Mouse (Mus musculus) liver, adult (tissue): ENCODE data around the gene Klhl5.
A peak's percentile ranks its signal among the peaks of the same experiment; 100 is the strongest.

ENCODE experiments used
- GATA4 ChIP-seq: IDR thresholded peaks from 2 replicates; pipeline ENCODE4 v1.6.1; 2014; ENCODE audit warnings: mild to moderate bottlenecking, low read length; ENCODE audit not compliant: insufficient replicate concordance

Klhl5 gene

DNA sequence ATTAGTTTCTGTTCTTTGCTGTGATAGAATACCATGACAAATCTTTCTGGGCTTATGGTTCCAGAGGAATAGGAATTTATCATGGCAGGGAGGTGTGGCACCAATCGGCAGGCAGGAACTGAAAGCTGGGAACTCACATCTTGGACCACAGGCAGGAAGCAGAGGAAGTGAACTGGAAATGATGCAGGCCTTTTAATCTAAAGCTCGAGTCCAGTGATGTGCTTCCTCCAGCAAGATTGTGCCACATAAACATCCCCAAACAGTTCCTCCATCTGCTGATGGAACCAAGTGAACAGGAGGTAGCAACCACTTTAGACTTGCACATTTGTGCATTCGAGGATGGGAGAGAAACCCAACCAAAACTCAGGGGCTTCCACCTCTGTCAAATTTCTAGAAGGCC is 12.6 kb downstream of the Klhl5 start:
- peak; percentile 96 for TF ChIP-seq GATA4

- no peak for TF ChIP-seq GATA4
Observed at GRCm38 (mm10) chr5:65122616-65123015, 15.3 kb downstream of the Klhl5 start.

- TF ChIP-seq GATA4: no peak
Observed at GRCm38 (mm10) chr5:65126137-65126536, 18.8 kb downstream of the Klhl5 start.

- TF ChIP-seq GATA4: no peak
Observed at GRCm38 (mm10) chr5:65128481-65128880, 21.1 kb downstream of the Klhl5 start.

DNA sequence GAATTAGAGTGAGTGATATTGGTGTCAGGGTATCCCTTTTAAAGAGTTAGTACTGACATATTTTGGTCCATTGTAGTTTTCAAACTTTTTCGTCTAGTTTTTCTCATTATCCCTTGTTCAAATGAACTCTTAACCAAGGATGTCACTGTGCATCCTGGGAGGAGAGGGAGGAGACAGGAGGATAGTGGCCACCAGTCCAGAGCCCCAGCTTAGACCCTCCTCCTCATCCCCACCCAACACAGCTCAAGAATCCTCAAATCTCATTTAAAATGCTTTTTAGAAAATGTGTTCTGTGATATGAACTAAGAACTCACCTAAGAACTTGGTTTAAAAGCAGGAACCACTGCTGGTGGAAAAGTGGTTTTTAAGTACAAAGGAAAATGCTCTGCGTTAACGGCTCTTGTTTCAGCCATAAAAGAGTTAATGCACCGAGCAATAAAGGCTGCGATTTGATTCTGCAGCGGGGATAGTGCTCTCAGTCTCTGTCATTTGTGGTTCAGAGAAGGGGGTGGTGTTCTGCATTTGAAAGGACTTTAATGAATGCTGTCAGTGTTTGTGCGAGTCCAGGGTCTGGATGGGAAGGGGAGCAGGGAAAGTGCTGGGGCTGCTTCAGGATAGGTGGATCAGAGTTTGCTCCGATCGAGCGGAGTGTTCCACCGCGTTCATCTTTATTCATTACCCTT is 23.3 kb downstream of the Klhl5 start:
- no peak for TF ChIP-seq GATA4

DNA sequence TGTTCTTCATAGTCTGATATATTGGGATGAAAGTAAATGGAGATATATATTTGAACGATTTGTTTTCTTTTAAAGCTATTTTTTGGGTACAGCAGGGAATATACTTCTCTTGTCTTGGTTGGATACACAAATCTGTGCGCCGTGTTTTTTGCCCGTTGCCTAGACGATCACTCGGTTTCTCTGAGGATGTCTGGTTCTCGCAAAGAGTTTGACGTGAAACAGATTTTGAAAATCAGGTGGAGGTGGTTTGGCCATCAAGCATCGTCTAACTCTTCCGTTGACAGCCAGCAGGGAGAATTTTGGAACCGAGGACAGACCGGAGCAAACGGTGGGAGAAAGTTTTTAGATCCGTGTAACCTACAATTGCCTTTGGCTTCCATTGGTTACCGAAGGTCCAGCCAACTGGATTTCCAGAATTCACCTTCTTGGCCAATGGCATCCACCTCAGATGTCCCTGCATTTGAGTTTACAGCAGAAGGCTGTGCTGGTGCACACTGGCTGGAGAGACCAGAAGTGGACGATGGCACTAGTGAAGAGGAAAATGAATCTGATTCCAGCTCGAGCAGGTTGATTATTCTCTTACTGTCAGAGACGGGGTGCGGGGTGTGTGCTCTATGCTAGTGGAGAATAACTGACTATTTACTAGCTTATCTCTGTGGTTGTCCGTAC is 24.0 kb downstream of the Klhl5 start:
- TF ChIP-seq GATA4: no peak

- TF ChIP-seq GATA4: no peak
Observed at GRCm38 (mm10) chr5:65136159-65136558, 28.8 kb downstream of the Klhl5 start.

DNA sequence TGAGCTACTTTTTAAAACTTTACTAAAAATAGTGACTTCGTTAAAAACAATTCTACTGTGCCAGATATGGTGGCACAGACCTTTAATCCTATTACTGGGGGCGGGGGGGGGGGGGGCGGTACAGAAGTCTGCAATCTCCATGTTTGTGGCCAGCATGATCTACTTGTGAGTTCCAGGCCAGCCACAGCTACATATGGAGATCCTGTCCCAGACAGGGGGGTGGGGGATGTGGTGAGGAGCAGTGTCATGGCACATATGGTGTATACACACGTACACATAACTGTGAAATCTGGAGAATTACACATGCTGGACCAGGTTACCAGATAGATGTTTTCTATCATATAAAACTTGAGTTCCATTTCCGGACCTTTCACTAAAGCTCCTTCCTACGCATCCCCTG is 29.7 kb downstream of the Klhl5 start:
- TF ChIP-seq GATA4: no peak

DNA sequence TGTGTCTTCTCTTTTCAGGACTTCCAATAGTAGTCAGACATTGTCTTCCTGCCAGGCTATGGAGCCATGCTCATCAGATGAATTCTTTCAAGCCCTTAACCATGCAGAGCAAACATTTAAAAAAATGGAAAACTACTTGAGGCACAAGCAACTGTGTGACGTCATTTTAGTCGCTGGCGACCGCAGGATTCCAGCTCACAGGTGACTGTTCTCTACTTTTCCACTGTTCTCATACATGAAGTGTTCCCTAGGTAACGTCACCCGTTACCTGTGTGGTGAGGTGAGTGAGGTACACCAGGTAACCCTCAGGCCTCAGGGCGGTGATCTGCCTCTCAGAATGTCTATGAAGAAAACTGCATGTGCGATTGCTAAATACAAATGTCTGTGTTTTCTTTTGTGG is 33.9 kb downstream of the Klhl5 start:
- TF ChIP-seq GATA4: no peak

DNA sequence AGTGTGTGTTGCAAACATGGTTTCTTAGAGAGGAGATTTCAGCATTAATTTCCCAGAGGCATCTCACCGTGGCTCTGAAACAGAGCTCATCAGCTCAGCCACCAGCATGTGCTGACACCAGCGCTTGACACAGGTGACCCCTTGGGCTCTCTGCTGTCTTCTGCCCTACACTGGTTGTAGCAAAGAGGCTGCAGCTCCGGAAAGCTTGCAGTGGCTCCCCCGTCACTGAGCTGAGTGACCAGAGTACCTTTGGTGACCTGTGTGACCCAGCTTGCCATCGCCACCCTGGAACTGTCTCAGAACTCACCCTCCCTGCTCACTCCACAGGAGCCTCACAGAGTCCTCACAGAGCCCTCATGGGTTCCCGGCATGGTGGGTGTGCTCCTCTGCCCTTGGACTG is 34.9 kb downstream of the Klhl5 start:
- no peak for TF ChIP-seq GATA4

DNA sequence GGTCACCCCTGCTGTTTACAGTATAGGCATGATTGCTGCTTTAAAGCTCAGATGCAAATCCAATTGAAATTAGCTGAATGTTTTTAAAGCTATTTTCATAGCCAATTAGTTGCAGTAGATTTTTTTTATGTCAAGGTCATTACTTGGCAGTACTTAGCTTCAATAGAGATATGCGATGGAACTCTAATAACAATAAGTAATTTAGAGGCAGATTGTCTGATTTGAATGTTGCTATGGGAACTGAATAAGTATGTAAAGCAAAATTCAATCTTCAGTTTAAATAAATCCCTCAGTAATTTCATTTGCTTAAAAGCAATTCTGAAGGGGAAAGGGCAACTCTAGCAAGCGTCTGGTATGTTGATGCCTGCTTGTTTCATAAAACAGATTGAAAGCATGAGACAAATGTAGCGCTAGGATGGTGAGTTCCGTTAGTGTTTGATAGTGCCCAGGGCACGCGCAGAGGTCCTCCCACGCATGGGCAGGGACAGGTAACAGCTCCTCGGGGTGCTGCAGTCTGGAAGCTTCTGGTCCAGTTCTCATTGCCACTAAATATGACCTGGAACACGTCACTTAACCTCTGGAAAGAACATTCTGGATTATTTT is 38.3 kb downstream of the Klhl5 start:
- TF ChIP-seq GATA4: no peak

GRCm38 (mm10) chr5:65146749-65147148 is 39.4 kb downstream of the Klhl5 start:
- TF ChIP-seq GATA4: no peak

DNA sequence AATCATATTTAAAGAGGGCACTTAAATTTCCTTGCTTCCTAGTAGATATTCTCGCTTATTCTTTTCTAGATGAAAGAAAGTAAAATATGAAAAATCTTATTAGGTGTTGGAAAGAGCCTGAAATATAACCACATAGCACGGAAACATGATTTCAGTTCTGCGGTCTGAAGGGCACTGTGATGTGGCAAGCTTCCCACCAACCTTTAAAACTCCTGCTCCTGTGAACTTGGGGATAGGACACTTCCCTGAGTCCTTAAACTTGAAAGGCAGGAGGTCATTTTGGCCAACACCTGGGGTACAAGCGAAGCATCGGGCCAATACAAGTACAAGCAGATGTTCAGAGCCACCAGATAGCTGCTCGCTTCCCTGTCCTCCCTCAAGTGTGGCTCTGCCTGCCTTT is 42.4 kb downstream of the Klhl5 start:
- TF ChIP-seq GATA4: no peak

- no peak for TF ChIP-seq GATA4
Observed at GRCm38 (mm10) chr5:65150376-65150955, 43.1 kb downstream of the Klhl5 start.

- no peak for TF ChIP-seq GATA4
Observed at GRCm38 (mm10) chr5:65151276-65151675, 43.9 kb downstream of the Klhl5 start.

DNA sequence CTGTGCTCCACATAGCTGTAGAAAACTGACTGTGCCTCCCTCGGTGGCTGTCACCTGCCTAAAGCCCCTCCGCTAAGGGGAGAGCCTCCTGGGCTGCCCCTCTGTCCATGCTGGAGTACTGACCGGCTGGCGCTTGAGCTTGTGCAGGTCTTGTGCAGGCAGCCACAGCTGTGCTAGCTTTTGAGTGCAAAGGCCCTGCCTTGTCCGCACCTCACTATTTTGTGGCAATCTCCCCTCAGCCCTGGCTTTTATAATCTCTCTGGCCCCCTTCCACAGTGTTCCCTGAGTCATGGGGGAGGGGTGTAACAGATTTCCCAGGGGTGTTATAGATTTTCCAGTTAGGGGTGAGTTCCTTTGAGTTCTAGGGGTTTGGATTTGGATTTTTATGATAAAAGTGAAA is 44.4 kb downstream of the Klhl5 start:
- TF ChIP-seq GATA4: no peak

DNA sequence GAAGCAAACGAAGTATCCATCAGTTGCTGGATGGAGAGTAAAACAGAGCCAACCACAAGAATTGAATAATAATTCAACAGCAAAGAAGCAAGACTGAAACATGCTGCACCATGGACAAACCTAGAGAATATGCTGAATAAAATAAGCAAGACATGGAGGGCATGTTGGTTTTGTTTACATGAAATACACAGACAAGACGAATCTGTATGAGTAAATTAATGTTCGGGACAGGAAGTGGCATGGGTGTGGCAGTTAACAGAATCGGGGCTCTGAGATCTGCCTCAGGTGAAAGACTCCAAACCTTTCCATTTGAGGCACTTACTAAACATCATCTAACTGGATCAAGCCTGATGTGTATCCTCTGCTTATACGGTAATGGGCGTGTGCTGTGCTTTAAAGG is 46.9 kb downstream of the Klhl5 start:
- TF ChIP-seq GATA4: no peak

DNA sequence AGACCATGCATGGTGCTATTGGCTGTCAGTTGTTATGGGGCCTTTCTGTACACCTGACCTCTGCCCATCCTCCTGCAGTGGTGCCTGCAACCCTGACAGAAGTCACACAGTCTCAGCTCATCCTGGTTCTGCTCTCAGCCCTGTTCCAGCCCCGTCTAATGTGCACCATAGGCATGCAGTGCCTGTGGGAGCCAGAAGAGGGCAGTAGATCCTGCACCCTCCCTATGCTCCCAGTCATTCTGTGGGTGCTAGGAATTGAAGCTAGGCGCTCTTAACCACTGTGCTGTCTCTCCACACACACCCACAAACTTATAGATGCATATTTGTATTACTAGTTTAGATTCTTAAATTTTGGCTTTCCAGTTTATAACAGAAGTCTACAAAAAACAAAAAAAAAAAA is 49.5 kb downstream of the Klhl5 start:
- TF ChIP-seq GATA4: no peak
